Mouse (Mus musculus) gastrocnemius, postnatal 4 days (tissue): ENCODE measurements around the gene Lmbrd2. TPM values are rescaled to one million over a fixed set of nuclear protein-coding genes. Genes with fewer than 3 reads are reported as not detected.

Experiments
- total RNA-seq, 2 experiments: library from RNA; stranded (reverse); gene quantifications; 2 replicates each; pipeline ENCODE4 v1.2.3; 2021

Lmbrd2 gene
- total RNA-seq, 2 experiments from 2014 or later, result 17.9 to 18.0 TPM

Other genes with a start within 250 kb of the Lmbrd2 start
- 1 to 10 TPM; 1.2 to 1.8 TPM for gene Ranbp3l, start 172.6 kb upstream of the Lmbrd2 start, total RNA-seq
- 10 to 100 TPM; 34.1 to 34.5 TPM for gene Nadk2, start 69.3 kb upstream of the Lmbrd2 start, total RNA-seq
- 10 to 100 TPM; 19.8 to 20.1 TPM for gene Skp2, start 14.9 kb downstream of the Lmbrd2 start, total RNA-seq
- gene Ugt3a1, start 136.3 kb downstream of the Lmbrd2 start, total RNA-seq, result not detected
- not detected for gene Ugt3a2, start 195.0 kb downstream of the Lmbrd2 start, total RNA-seq